Mouse (Mus musculus) spleen, adult 2 months (tissue): ENCODE data around the gene Ndufa13.

Experiments used
- CTCF ChIP-seq: fragments of 200-500 bp; IDR thresholded peaks from 2 replicates; pipeline ENCODE4 v1.5.1; 2011; ENCODE audit warnings: mild to moderate bottlenecking, inconsistent platforms; ENCODE audit not compliant: insufficient read depth, insufficient read length, insufficient replicate concordance; ENCODE audit errors: extremely low read depth
- POLR2A ChIP-seq: fragments of 200-500 bp; IDR thresholded peaks from 2 replicates; pipeline ENCODE4 v1.6.1; 2011; ENCODE audit warnings: low read depth, low read length, inconsistent platforms

DNA sequence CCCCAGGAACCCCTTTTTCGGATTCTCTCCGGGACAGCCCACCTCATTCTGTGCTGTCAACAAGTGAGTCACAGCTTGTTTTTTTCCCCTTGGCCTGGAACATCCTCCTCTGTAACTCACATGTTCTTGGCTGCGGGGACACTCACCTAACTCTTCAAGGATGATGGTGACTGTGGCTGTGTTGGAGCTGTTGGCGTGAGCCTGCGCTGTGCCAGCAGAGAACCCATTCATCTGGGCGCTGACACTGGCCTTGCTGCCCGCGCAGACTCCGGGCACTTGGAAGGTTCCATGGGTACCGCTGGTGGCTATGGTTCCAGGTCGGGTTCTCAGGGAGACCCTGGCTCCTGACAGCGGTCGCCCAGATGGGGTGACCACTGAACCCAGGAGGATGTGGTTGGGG lies 18.2 kb downstream of the Ndufa13 start:
- TF ChIP-seq CTCF (no peak), POLR2A (no peak)
